Mouse (Mus musculus) MEL (cell line): ENCODE measurements around the gene Slc10a4. TPM values are rescaled to one million over a fixed set of nuclear protein-coding genes. Genes with fewer than 3 reads are reported as not detected.
"Not testable (repeated sequence)": the region's sequence is repeated elsewhere in the genome, so short reads cannot be mapped to it uniquely, and the experiment has no call there.

Experiments used
- DNase-seq: peaks from one replicate; pipeline ENCODE4 v3.0.0; 2011; ENCODE audit warnings: low read depth, low spot score
- H3K27ac ChIP-seq: 2 replicates; pipeline ENCODE4 v1.5.1; 2012; ENCODE audit warnings: low read depth, mild to moderate bottlenecking, control low read depth, low read length, moderate library complexity; ENCODE audit not compliant: control insufficient read depth
- H3K27me3 ChIP-seq, 2 experiments: fragments of 150-350 bp in 1 of 2; sonication (generic) in 1 of 2; 2 replicates each; pipeline ENCODE4 v1.6.1; 2012; ENCODE audit warnings: low read length in 2 of 2, mild to moderate bottlenecking in 2 of 2, improper control_type of control experiment in 1 of 2, moderate library complexity in 1 of 2; ENCODE audit not compliant: insufficient read depth in 2 of 2, control insufficient read depth in 1 of 2
- H3K36me3 ChIP-seq, 2 experiments: 2 replicates each; pipeline ENCODE4 v1.6.1; 2012 to 2014; ENCODE audit warnings: low read length in 2 of 2, improper control_type of control experiment in 1 of 2, inconsistent platforms in 1 of 2, mild to moderate bottlenecking in 1 of 2; ENCODE audit not compliant: insufficient read depth in 2 of 2, control insufficient read depth in 1 of 2
- H3K4me1 ChIP-seq, 2 experiments: fragments of 150-350 bp in 1 of 2; sonication (generic) in 1 of 2; 2 replicates each; pipeline ENCODE4 v1.6.1; 2012; ENCODE audit warnings: low read length in 2 of 2, improper control_type of control experiment in 1 of 2, mild to moderate bottlenecking in 1 of 2; ENCODE audit not compliant: insufficient read depth in 2 of 2, control insufficient read depth in 1 of 2
- H3K4me3 ChIP-seq, 2 experiments: fragments of 150-350 bp in 1 of 2; sonication (generic) in 1 of 2; 2 replicates each; pipeline ENCODE4 v1.5.1; 2012; ENCODE audit warnings: low read depth in 2 of 2, low read length in 2 of 2, mild to moderate bottlenecking in 2 of 2, moderate library complexity in 2 of 2, control low read depth in 1 of 2, improper control_type of control experiment in 1 of 2; ENCODE audit not compliant: control insufficient read depth in 1 of 2, insufficient read depth in 1 of 2
- H3K79me2 ChIP-seq: 2 replicates; pipeline ENCODE4 v1.6.1; 2012; ENCODE audit warnings: mild to moderate bottlenecking, low read length, moderate library complexity; ENCODE audit not compliant: control insufficient read depth, poor library complexity, insufficient read depth
- H3K9ac ChIP-seq: 2 replicates; pipeline ENCODE4 v1.6.1; 2012; ENCODE audit warnings: low read depth, mild to moderate bottlenecking, control low read depth, low read length, moderate library complexity; ENCODE audit not compliant: control insufficient read depth, poor library complexity, severe bottlenecking
- H3K9me3 ChIP-seq: fragments of 150-350 bp; sonication (generic); replicated peaks from 2 replicates; pipeline ENCODE4 v1.6.1; 2012; ENCODE audit warnings: mild to moderate bottlenecking, low read length, improper control_type of control experiment, moderate library complexity; ENCODE audit not compliant: insufficient read depth
- CHD1 ChIP-seq: IDR thresholded peaks from 2 replicates; pipeline ENCODE4 v1.6.1; 2012; ENCODE audit warnings: low read depth, mild to moderate bottlenecking, inconsistent platforms, low read length, improper control_type of control experiment
- CTCF ChIP-seq, 3 experiments: IDR thresholded peaks in 2 of 3; conservative IDR thresholded peaks in 1 of 3; 2 replicates each; pipeline ENCODE4 v1.5.1; 2011 to 2012; ENCODE audit warnings: low read length in 3 of 3, low read depth in 2 of 3, mild to moderate bottlenecking in 2 of 3, improper control_type of control experiment in 1 of 3, inconsistent platforms in 1 of 3, mixed read lengths in 1 of 3, moderate library complexity in 1 of 3; ENCODE audit not compliant: control insufficient read depth in 1 of 3, insufficient read depth in 1 of 3, poor library complexity in 1 of 3, severe bottlenecking in 1 of 3
- E2F4 ChIP-seq: IDR thresholded peaks from 2 replicates; pipeline ENCODE4 v1.6.1; 2011; ENCODE audit warnings: low read depth, low read length, improper control_type of control experiment, borderline replicate concordance
- ELF1 ChIP-seq: IDR thresholded peaks from 2 replicates; pipeline ENCODE4 v1.6.1; 2014; ENCODE audit warnings: low read depth, mild to moderate bottlenecking, inconsistent platforms, low read length, improper control_type of control experiment, moderate library complexity
- EP300 ChIP-seq, 2 experiments: IDR thresholded peaks; 2 replicates each; pipeline ENCODE4 v1.6.1; 2011; ENCODE audit warnings: improper control_type of control experiment in 2 of 2, low read length in 2 of 2, low read depth in 1 of 2, mild to moderate bottlenecking in 1 of 2
- HCFC1 ChIP-seq: IDR thresholded peaks from 2 replicates; pipeline ENCODE4 v1.6.1; 2012; ENCODE audit warnings: low read depth, mild to moderate bottlenecking, inconsistent platforms, low read length, improper control_type of control experiment, moderate library complexity
- JUND ChIP-seq: IDR thresholded peaks from 2 replicates; pipeline ENCODE4 v1.6.1; 2011; ENCODE audit warnings: low read depth, mild to moderate bottlenecking, improper control_type of control experiment, low read length
- KAT2A ChIP-seq: conservative IDR thresholded peaks from 2 replicates; pipeline ENCODE4 v1.6.1; 2012; ENCODE audit warnings: low read depth, low read length, improper control_type of control experiment, inconsistent platforms
- MAFK ChIP-seq: IDR thresholded peaks from 2 replicates; pipeline ENCODE4 v1.6.1; 2011; ENCODE audit warnings: low read depth, mild to moderate bottlenecking, low read length, improper control_type of control experiment, borderline replicate concordance
- MAX ChIP-seq: IDR thresholded peaks from 2 replicates; pipeline ENCODE4 v1.6.1; 2011; ENCODE audit warnings: low read length, improper control_type of control experiment
- MAZ ChIP-seq: IDR thresholded peaks from 2 replicates; pipeline ENCODE4 v1.6.1; 2012; ENCODE audit warnings: low read depth, mild to moderate bottlenecking, inconsistent platforms, low read length, improper control_type of control experiment
- MXI1 ChIP-seq: IDR thresholded peaks from 2 replicates; pipeline ENCODE4 v1.6.1; 2011; ENCODE audit warnings: mild to moderate bottlenecking, low read depth, low read length, improper control_type of control experiment
- MYB ChIP-seq: IDR thresholded peaks from 2 replicates; pipeline ENCODE4 v1.6.1; 2011; ENCODE audit warnings: mild to moderate bottlenecking, low read depth, low read length, improper control_type of control experiment
- MYC ChIP-seq: IDR thresholded peaks from 2 replicates; pipeline ENCODE4 v1.6.1; 2011; ENCODE audit warnings: low read depth, mild to moderate bottlenecking, low read length, improper control_type of control experiment, moderate library complexity
- NELFE ChIP-seq: IDR thresholded peaks from 2 replicates; pipeline ENCODE4 v1.6.1; 2011; ENCODE audit warnings: low read depth, low read length, improper control_type of control experiment
- POLR2A ChIP-seq, 2 experiments: IDR thresholded peaks; 2 replicates each; pipeline ENCODE4 v1.6.1; 2011 to 2012; ENCODE audit warnings: low read length in 2 of 2, mild to moderate bottlenecking in 2 of 2, control low read depth in 1 of 2, improper control_type of control experiment in 1 of 2, low read depth in 1 of 2, moderate library complexity in 1 of 2; ENCODE audit not compliant: control insufficient read depth in 1 of 2, insufficient read depth in 1 of 2, poor library complexity in 1 of 2
- POLR2AphosphoS2 ChIP-seq: IDR thresholded peaks from 2 replicates; pipeline ENCODE4 v1.6.1; 2011; ENCODE audit warnings: low read length, improper control_type of control experiment
- POLR2AphosphoS5 ChIP-seq: IDR thresholded peaks from 2 replicates; pipeline ENCODE4 v1.6.1; 2012; ENCODE audit warnings: low read depth, borderline replicate concordance, mild to moderate bottlenecking, inconsistent platforms, low read length, moderate library complexity, mixed read lengths
- RAD21 ChIP-seq: IDR thresholded peaks from 2 replicates; pipeline ENCODE4 v1.6.1; 2011; ENCODE audit warnings: mild to moderate bottlenecking, low read depth, low read length, improper control_type of control experiment
- SIN3A ChIP-seq: IDR thresholded peaks from 2 replicates; pipeline ENCODE4 v1.6.1; 2012; ENCODE audit warnings: low read length, improper control_type of control experiment, inconsistent platforms
- TAL1 ChIP-seq: IDR thresholded peaks from 2 replicates; pipeline ENCODE4 v1.6.1; 2012; ENCODE audit warnings: mild to moderate bottlenecking, inconsistent platforms, low read length, moderate library complexity, mixed read lengths
- TBP ChIP-seq: IDR thresholded peaks from 2 replicates; pipeline ENCODE4 v1.8.0; 2011; ENCODE audit warnings: low read depth, low read length, improper control_type of control experiment
- TCF12 ChIP-seq: IDR thresholded peaks from 2 replicates; pipeline ENCODE4 v1.6.1; 2014; ENCODE audit warnings: low read depth, mild to moderate bottlenecking, inconsistent platforms, low read length, improper control_type of control experiment, moderate library complexity
- UBTF ChIP-seq: IDR thresholded peaks from 2 replicates; pipeline ENCODE4 v1.6.1; 2012; ENCODE audit warnings: low read depth, mild to moderate bottlenecking, inconsistent platforms, low read length, improper control_type of control experiment, moderate library complexity, borderline replicate concordance; ENCODE audit not compliant: insufficient read depth
- USF1 ChIP-seq: IDR thresholded peaks from 2 replicates; pipeline ENCODE4 v1.6.1; 2014; ENCODE audit warnings: low read depth, mild to moderate bottlenecking, inconsistent platforms, low read length, improper control_type of control experiment, moderate library complexity
- ZC3H11A ChIP-seq: IDR thresholded peaks from 2 replicates; pipeline ENCODE4 v1.6.1; 2012; ENCODE audit warnings: low read depth, mild to moderate bottlenecking, inconsistent platforms, low read length, improper control_type of control experiment
- ZKSCAN1 ChIP-seq: IDR thresholded peaks from 2 replicates; pipeline ENCODE4 v1.6.1; 2012; ENCODE audit warnings: low read depth, mild to moderate bottlenecking, inconsistent platforms, low read length, improper control_type of control experiment, moderate library complexity
- ZMIZ1 ChIP-seq: IDR thresholded peaks from 2 replicates; pipeline ENCODE4 v1.6.1; 2012; ENCODE audit warnings: low read depth, mild to moderate bottlenecking, inconsistent platforms, low read length, improper control_type of control experiment, moderate library complexity
- ZNF384 ChIP-seq: IDR thresholded peaks from 2 replicates; pipeline ENCODE4 v1.6.1; 2012; ENCODE audit warnings: low read depth, mild to moderate bottlenecking, inconsistent platforms, low read length, improper control_type of control experiment
- polyA plus RNA-seq, 2 experiments: library from polyadenylated mRNA; stranded (reverse) in 1 of 2; unstranded in 1 of 2; fragments of >175 nt in 1 of 2; fragments of >200 nt in 1 of 2; gene quantifications; 2 replicates each; pipeline versions ENCODE4 v1.2.1 to v1.2.4; 2012; ENCODE audit warnings: low replicate concordance in 2 of 2, low read depth in 1 of 2; ENCODE audit not compliant: insufficient read length in 2 of 2, insufficient read depth in 1 of 2, missing spikeins in 1 of 2
- total RNA-seq: library from RNA; depleted of rRNA; stranded (reverse); fragments of 300-350 nt; gene quantifications from 2 replicates; pipeline ENCODE4 v1.2.3, GENCODE M21; 2012

Slc10a4 gene
- total and polyA plus RNA-seq, 3 experiments = not detected

- peaks cover 0 to 9% of the 10 kb centered on the region in 2 experiments; a peak in 2 of 4 replicates for H3K4me1 ChIP-seq
Observed at GRCm38 (mm10) chr5:72994928-72995327, 11.8 kb upstream of the Slc10a4 start.

GRCm38 (mm10) chr5:72995379-72995778 lies 11.3 kb upstream of the Slc10a4 start:
- TF ChIP-seq ZMIZ1 (no peak), MYB (no peak), MAX (no peak), TCF12 (no peak), ZC3H11A (no peak), RAD21 (no peak), UBTF (no peak), E2F4 (no peak), USF1 (no peak), POLR2AphosphoS2 (no peak), KAT2A (no peak), CTCF (IDR thresholded peaks at IDR 0.05 in 2 of 3, conservative IDR thresholded peaks at IDR 0.05 in 1 of 3; ENCODE audit: control insufficient read depth in 1 of 3, insufficient read depth in 1 of 3, low read depth in 2 of 3, low read length in 3 of 3, poor library complexity in 1 of 3, severe bottlenecking in 1 of 3) (no peak), MYC (no peak), TAL1 (no peak), POLR2AphosphoS5 (no peak), CHD1 (no peak), MAZ (no peak), MAFK (no peak), TBP (no peak), ELF1 (no peak)
- peaks cover 0 to 9% of the 10 kb centered on the region in 2 experiments; a peak in 2 of 4 replicates for H3K4me1 ChIP-seq
- DNase-seq = no peak
- H3K79me2 ChIP-seq = no peaks in the 10 kb centered on the region
- H3K9me3 ChIP-seq = no peaks in the 10 kb centered on the region
- no peak overlapping the region for H3K9ac ChIP-seq
- no peaks in the 10 kb centered on the region for H3K27me3 ChIP-seq
- no peak overlapping the region for H3K4me3 ChIP-seq
- H3K36me3 ChIP-seq = peaks cover 0 to 9% of the 10 kb centered on the region in 2 experiments; a peak in 2 of 4 replicates
- H3K27ac ChIP-seq = no peak overlapping the region

More at GRCm38 (mm10) chr5:72994928-72995327, 11.8 kb upstream of the Slc10a4 start:
- no peaks in the 10 kb centered on the region for H3K27me3 ChIP-seq
- H3K27ac ChIP-seq = no peak overlapping the region
- H3K9me3 ChIP-seq = no peaks in the 10 kb centered on the region
- no peaks in the 10 kb centered on the region for H3K79me2 ChIP-seq
- TF ChIP-seq SIN3A = no peak
- TF ChIP-seq POLR2AphosphoS5 = no peak
- TF ChIP-seq ELF1 = no peak
- no peak for TF ChIP-seq UBTF
- TF ChIP-seq HCFC1 = no peak
- no peak for TF ChIP-seq MXI1
- TF ChIP-seq CHD1 = no peak
- TF ChIP-seq ZKSCAN1 = no peak
- no peak for TF ChIP-seq JUND
- no peak for TF ChIP-seq ZNF384
- no peak for TF ChIP-seq ZMIZ1
- TF ChIP-seq MAFK = no peak
- TF ChIP-seq POLR2A (IDR thresholded peaks at IDR 0.05; ENCODE audit: control insufficient read depth in 1 of 2, insufficient read depth in 1 of 2, low read depth in 1 of 2, low read length in 2 of 2, poor library complexity in 1 of 2) = no peak
- no peak for TF ChIP-seq EP300 (IDR thresholded peaks at IDR 0.05; ENCODE audit: low read depth in 1 of 2, low read length in 2 of 2)
- no peak for TF ChIP-seq NELFE
- no peak for TF ChIP-seq MAZ
- TF ChIP-seq, all 39 proteins: peak for 0
- Histone ChIP-seq H3K36me3 (peaks cover 0 to 9% of the 10 kb centered on the region in 2 experiments; a peak in 2 of 4 replicates), H3K4me3 (no peak overlapping the region), H3K9ac (no peak overlapping the region)
- no peak for DNase-seq

- H3K27ac ChIP-seq, H3K36me3 ChIP-seq, H3K79me2 ChIP-seq, H3K4me1 ChIP-seq, H3K4me3 ChIP-seq, H3K27me3 ChIP-seq, H3K9me3 ChIP-seq, DNase-seq, H3K9ac ChIP-seq: not testable (repeated sequence)
Observed at GRCm38 (mm10) chr5:72998546-72998945, 8.1 kb upstream of the Slc10a4 start.
